Mouse (Mus musculus) lung, adult 2 months (tissue): ENCODE measurements at regions not wholly inside any gene's neighbourhood (a gene's known extent, or its start where the extent isn't known, plus 50 kb on each side); places are given as distances from the start of the nearest gene placed in this dataset.

Experiments
- DNase-seq: peaks from one replicate; pipeline ENCODE4 v3.0.0; 2022
- H3K4me1 ChIP-seq: fragments of 200-500 bp; 2 replicates; pipeline ENCODE4 v1.6.1; 2011; ENCODE audit warnings: low read length; ENCODE audit not compliant: control insufficient read depth, insufficient read depth
- H3K4me3 ChIP-seq: fragments of 200-500 bp; replicated peaks from 2 replicates; pipeline ENCODE3; 2011; ENCODE audit warnings: low read depth, mild to moderate bottlenecking, control low read depth, low read length; ENCODE audit errors: extremely low read depth
- CTCF ChIP-seq: fragments of 200-500 bp; IDR thresholded peaks from 2 replicates; pipeline ENCODE4 v1.5.1; 2011; ENCODE audit warnings: mild to moderate bottlenecking, low read length, control low read depth; ENCODE audit not compliant: insufficient read depth
- POLR2A ChIP-seq: fragments of 200-500 bp; IDR thresholded peaks from 2 replicates; pipeline ENCODE4 v1.6.1; 2011; ENCODE audit warnings: low read depth, mild to moderate bottlenecking, control low read depth, low read length, borderline replicate concordance; ENCODE audit errors: extremely low read depth
- WGBS: fragments of 180-500 bp; shearing (Covaris S2); methylation state at CpG from one replicate; pipeline ENCODE4 v1.1.7; 2018; 5-methylcytosine and 5-hydroxymethylcytosine counted together

GRCm38 (mm10) chr9:112744616-112745015, 508.9 kb upstream of the Arpp21 start:
- Histone ChIP-seq H3K4me1 (no peaks in the 10 kb centered on the region), H3K4me3 (no peak overlapping the region)
- TF ChIP-seq POLR2A (no peak), CTCF (no peak)
- no peak for DNase-seq
- WGBS: 44% methylated on average over 5 of the region's 5 CpGs

GRCm38 (mm10) chr9:112743871-112744590, 508.3 kb upstream of the Arpp21 start:
- TF ChIP-seq POLR2A (no peak), CTCF (no peak)
- no peak for DNase-seq
- no peaks in the 10 kb centered on the region for H3K4me1 ChIP-seq
- no peak overlapping the region for H3K4me3 ChIP-seq
- WGBS: 40% methylated on average over 1 of the region's 1 CpGs

GRCm38 (mm10) chr9:112735761-112736160, 500.0 kb upstream of the Arpp21 start:
- TF ChIP-seq POLR2A (no peak), CTCF (no peak)
- DNase-seq: no peak

GRCm38 (mm10) chr9:112725523-112725922, 489.8 kb upstream of the Arpp21 start:
- Histone ChIP-seq H3K4me3 (no peak overlapping the region), H3K4me1 (no peaks in the 10 kb centered on the region)
- 40% methylated on average over 8 of the region's 8 CpGs for WGBS
- TF ChIP-seq POLR2A (no peak), CTCF (no peak)
- no peak for DNase-seq

More at GRCm38 (mm10) chr9:112735761-112736160, 500.0 kb upstream of the Arpp21 start:
- Histone ChIP-seq H3K4me3 (no peak overlapping the region), H3K4me1 (no peaks in the 10 kb centered on the region)

- TF ChIP-seq CTCF (no peak), POLR2A (no peak)
- Histone ChIP-seq H3K4me1 (no peaks in the 10 kb centered on the region), H3K4me3 (no peak overlapping the region)
- WGBS: 35% methylated on average over 4 of the region's 4 CpGs
- no peak for DNase-seq
These were observed 489.4 kb upstream of the Arpp21 start for GRCm38 (mm10) chr9:112725103-112725502.

- WGBS: 58% methylated on average over 1 of the region's 1 CpGs
- DNase-seq: no peak
- H3K4me1 ChIP-seq: no peaks in the 10 kb centered on the region
- H3K4me3 ChIP-seq: no peak overlapping the region
- TF ChIP-seq CTCF (no peak), POLR2A (no peak)
These were observed 487.6 kb upstream of the Arpp21 start for GRCm38 (mm10) chr9:112723346-112723745.

- WGBS: 74% methylated on average over 4 of the region's 4 CpGs
- H3K4me1 ChIP-seq: no peaks in the 10 kb centered on the region
- no peak for TF ChIP-seq CTCF
- TF ChIP-seq POLR2A: no peak
- DNase-seq: no peak
- H3K4me3 ChIP-seq: no peak overlapping the region
These were observed 486.8 kb upstream of the Arpp21 start for GRCm38 (mm10) chr9:112722501-112722900.

- no peak for DNase-seq
- H3K4me1 ChIP-seq: no peaks in the 10 kb centered on the region
- H3K4me3 ChIP-seq: no peak overlapping the region
- TF ChIP-seq POLR2A (no peak), CTCF (no peak)
- WGBS: 63% methylated on average over 1 of the region's 1 CpGs
These were observed 479.5 kb upstream of the Arpp21 start for GRCm38 (mm10) chr9:112715197-112715762.

- TF ChIP-seq POLR2A: no peak
- TF ChIP-seq CTCF: no peak
- 61% methylated on average over 1 of the region's 1 CpGs for WGBS
- no peaks in the 10 kb centered on the region for H3K4me1 ChIP-seq
- DNase-seq: no peak
- H3K4me3 ChIP-seq: no peak overlapping the region
These were observed 443.1 kb upstream of the Arpp21 start for GRCm38 (mm10) chr9:112678866-112679265.

GRCm38 (mm10) chr9:112675232-112675631, 439.5 kb upstream of the Arpp21 start:
- WGBS: 69% methylated on average over 5 of the region's 5 CpGs
- DNase-seq: no peak
- Histone ChIP-seq H3K4me1 (no peaks in the 10 kb centered on the region), H3K4me3 (no peak overlapping the region)
- TF ChIP-seq POLR2A (no peak), CTCF (no peak)
